Mouse (Mus musculus) neural tube, embryonic 15.5 days (tissue): ENCODE measurements around the gene Ppp2r5a. TPM values are rescaled to one million over a fixed set of nuclear protein-coding genes. Genes with fewer than 3 reads are reported as not detected.

Source experiments
- ATAC-seq: fragments of 200-750 bp; cut with Nextera tagmentation; 2 replicates; pipeline ENCODE4 v1.8.0; 2017; ENCODE audit warnings: mild to moderate bottlenecking, moderate TSS enrichment, moderate library complexity; ENCODE audit not compliant: low FRiP score
- H3K27ac ChIP-seq: fragments of 300-500 bp; sonication (generic); replicated peaks from 2 replicates; pipeline ENCODE4 v1.5.1; 2015; ENCODE audit warnings: mild to moderate bottlenecking, inconsistent platforms
- H3K27me3 ChIP-seq: fragments of 300-500 bp; sonication (generic); replicated peaks from 2 replicates; pipeline ENCODE4 v1.6.1; 2015; ENCODE audit warnings: inconsistent platforms
- H3K36me3 ChIP-seq: fragments of 300-500 bp; sonication (generic); 2 replicates; pipeline ENCODE4 v1.6.1; 2015; ENCODE audit warnings: inconsistent platforms
- H3K4me1 ChIP-seq: fragments of 300-500 bp; sonication (generic); 2 replicates; pipeline ENCODE4 v1.6.1; 2015; ENCODE audit warnings: inconsistent platforms
- H3K4me2 ChIP-seq: fragments of 300-500 bp; sonication (generic); 2 replicates; pipeline ENCODE4 v1.6.1; 2015; ENCODE audit warnings: inconsistent platforms, mild to moderate bottlenecking, moderate library complexity
- H3K4me3 ChIP-seq: fragments of 300-500 bp; sonication (generic); replicated peaks from 2 replicates; pipeline ENCODE4 v1.5.1; 2015; ENCODE audit warnings: mild to moderate bottlenecking, inconsistent platforms
- H3K9ac ChIP-seq: fragments of 300-500 bp; sonication (generic); replicated peaks from 2 replicates; pipeline ENCODE4 v1.6.1; 2015; ENCODE audit warnings: mild to moderate bottlenecking, inconsistent platforms
- H3K9me3 ChIP-seq: fragments of 300-500 bp; sonication (generic); replicated peaks from 2 replicates; pipeline ENCODE4 v1.6.1; 2016; ENCODE audit warnings: inconsistent platforms
- WGBS: fragments of 180-500 bp; shearing (Covaris S2); methylation state at CpG from one replicate; pipeline ENCODE4 v1.1.7; 2015; ENCODE audit warnings: mixed read lengths; 5-methylcytosine and 5-hydroxymethylcytosine counted together
- polyA plus RNA-seq: library from polyadenylated mRNA; unstranded; fragments of >200 nt; fragmentation: Nextera tagmentation; extraction: Ambion mirVana; gene quantifications from 2 replicates; pipeline ENCODE4 v1.2.1, GENCODE M21; 2015

Ppp2r5a gene
- polyA plus RNA-seq, 1 experiment from 2014 or later: 8.7 TPM

DNA sequence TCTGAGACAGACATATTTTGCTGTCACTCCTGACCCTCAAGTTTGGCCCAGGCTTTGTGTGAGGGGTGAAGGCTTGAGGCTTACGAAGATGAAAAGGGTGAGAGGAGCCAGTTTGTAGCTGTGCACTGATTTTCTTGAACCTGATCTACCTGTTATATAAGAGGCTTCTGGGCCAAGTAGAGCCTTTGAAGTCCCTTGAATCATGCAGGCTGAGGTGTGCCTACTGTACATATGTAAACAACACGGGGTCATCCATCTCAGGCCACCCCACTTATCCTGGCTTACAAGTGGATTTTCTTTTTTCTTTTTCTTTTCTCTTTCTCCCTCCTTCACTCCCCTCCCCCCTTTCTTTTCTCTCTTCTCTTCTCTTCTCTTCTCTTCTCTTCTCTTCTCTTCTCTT, 54.5 kb downstream of the Ppp2r5a start:
- 95% methylated on average over 2 of the region's 2 CpGs for WGBS
- Histone ChIP-seq H3K9me3 (no peaks in the 10 kb centered on the region), H3K4me2 (no peak overlapping the region), H3K4me3 (no peak overlapping the region), H3K36me3 (peaks cover 75% of the 10 kb centered on the region), H3K27me3 (no peaks in the 10 kb centered on the region), H3K9ac (no peak overlapping the region), H3K4me1 (no peaks in the 10 kb centered on the region), H3K27ac (no peak overlapping the region)
- no peak for ATAC-seq

GRCm38 (mm10) chr1:191347602-191348001, 55.5 kb downstream of the Ppp2r5a start:
- no peak overlapping the region for H3K4me2 ChIP-seq
- H3K9ac ChIP-seq: no peak overlapping the region
- 96% methylated on average over 8 of the region's 8 CpGs for WGBS
- H3K4me3 ChIP-seq: no peak overlapping the region
- no peak overlapping the region for H3K27ac ChIP-seq
- H3K4me1 ChIP-seq: no peaks in the 10 kb centered on the region
- H3K36me3 ChIP-seq: peaks cover 78% of the 10 kb centered on the region
- no peaks in the 10 kb centered on the region for H3K27me3 ChIP-seq
- ATAC-seq: no peak
- H3K9me3 ChIP-seq: no peaks in the 10 kb centered on the region

DNA sequence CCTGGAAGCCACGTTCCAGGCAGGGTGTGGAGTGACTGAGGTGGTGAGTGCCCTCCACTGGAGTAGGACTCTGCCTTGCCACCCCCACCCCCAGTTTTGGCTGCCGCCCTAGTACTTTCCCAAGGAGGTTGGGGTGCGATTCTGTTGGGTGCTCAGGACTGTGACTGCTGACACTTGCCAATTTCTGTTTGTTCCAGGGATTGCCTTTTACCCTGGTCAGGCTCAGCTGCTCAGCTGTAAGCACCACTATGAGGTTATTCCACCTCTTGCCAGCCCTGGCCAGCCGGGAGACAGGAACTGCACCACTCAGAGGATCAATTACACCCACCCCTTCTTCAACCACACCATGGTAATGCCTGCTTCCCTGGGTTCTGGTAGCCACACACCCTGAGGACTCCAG, 62.5 kb downstream of the Ppp2r5a start:
- Histone ChIP-seq H3K4me3 (no peak overlapping the region), H3K36me3 (peaks cover 79% of the 10 kb centered on the region), H3K27ac (no peak overlapping the region), H3K4me2 (no peak overlapping the region), H3K27me3 (no peaks in the 10 kb centered on the region), H3K9ac (no peak overlapping the region), H3K4me1 (no peaks in the 10 kb centered on the region), H3K9me3 (no peaks in the 10 kb centered on the region)
- 93% methylated on average over 4 of the region's 4 CpGs for WGBS
- no peak for ATAC-seq

DNA sequence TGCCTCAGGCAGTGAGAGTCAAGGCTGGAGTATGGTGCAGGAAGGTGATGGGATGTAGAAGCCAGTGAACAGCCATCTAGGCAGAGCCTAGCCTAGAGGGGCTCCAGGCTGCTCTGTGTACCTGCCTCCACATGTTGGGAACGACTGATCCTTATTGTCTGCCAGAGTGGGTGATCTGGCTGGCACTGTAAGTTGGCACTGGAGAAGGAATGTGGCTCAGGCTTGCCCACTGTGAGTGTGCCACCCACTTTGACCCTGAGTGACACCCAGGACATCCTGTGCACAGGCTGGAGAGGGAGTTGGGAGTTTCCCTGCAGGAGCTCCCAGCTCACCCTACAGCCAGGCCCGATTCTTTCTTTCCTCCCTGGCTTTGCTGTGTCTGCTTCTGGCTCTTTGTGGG, 63.2 kb downstream of the Ppp2r5a start:
- no peaks in the 10 kb centered on the region for H3K27me3 ChIP-seq
- H3K27ac ChIP-seq: no peak overlapping the region
- 94% methylated on average over 2 of the region's 2 CpGs for WGBS
- H3K9ac ChIP-seq: no peak overlapping the region
- no peak overlapping the region for H3K4me2 ChIP-seq
- H3K36me3 ChIP-seq: peaks cover 74% of the 10 kb centered on the region
- no peak overlapping the region for H3K4me3 ChIP-seq
- no peak for ATAC-seq
- no peaks in the 10 kb centered on the region for H3K4me1 ChIP-seq
- no peaks in the 10 kb centered on the region for H3K9me3 ChIP-seq

DNA sequence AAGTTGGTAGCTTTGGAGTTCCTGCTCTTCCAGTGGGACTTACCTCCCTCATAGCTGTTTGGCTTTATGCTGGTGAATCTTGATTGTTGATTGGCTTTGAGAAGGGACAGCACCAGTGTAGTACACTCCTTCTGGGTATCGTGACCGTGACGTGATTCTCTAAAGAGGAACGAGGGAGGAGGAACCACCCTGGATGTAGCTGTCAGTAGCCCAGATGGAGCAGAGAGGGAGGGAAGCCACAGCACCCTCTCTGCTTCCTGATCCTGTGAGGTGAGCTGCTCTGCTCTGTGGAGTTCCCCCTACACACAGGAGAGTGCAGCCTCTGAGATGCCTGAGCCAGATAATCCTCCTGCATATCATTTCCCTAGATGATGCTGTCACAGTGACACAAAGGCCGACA, 68.6 kb downstream of the Ppp2r5a start:
- H3K4me3 ChIP-seq: no peak overlapping the region
- H3K4me1 ChIP-seq: peaks cover 5% of the 10 kb centered on the region
- no peak for ATAC-seq
- 87% methylated on average over 5 of the region's 5 CpGs for WGBS
- no peak overlapping the region for H3K4me2 ChIP-seq
- no peaks in the 10 kb centered on the region for H3K9me3 ChIP-seq
- H3K27ac ChIP-seq: no peak overlapping the region
- no peak overlapping the region for H3K9ac ChIP-seq
- no peaks in the 10 kb centered on the region for H3K27me3 ChIP-seq
- peaks cover 44% of the 10 kb centered on the region for H3K36me3 ChIP-seq

GRCm38 (mm10) chr1:191330356-191330755, 72.7 kb downstream of the Ppp2r5a start:
- Histone ChIP-seq H3K4me3 (no peak overlapping the region), H3K27ac (no peak overlapping the region), H3K9ac (no peak overlapping the region), H3K9me3 (no peaks in the 10 kb centered on the region), H3K36me3 (peaks cover 20% of the 10 kb centered on the region), H3K27me3 (no peaks in the 10 kb centered on the region), H3K4me1 (peaks cover 35% of the 10 kb centered on the region), H3K4me2 (no peak overlapping the region)
- ATAC-seq: no peak
- 83% methylated on average over 4 of the region's 4 CpGs for WGBS

DNA sequence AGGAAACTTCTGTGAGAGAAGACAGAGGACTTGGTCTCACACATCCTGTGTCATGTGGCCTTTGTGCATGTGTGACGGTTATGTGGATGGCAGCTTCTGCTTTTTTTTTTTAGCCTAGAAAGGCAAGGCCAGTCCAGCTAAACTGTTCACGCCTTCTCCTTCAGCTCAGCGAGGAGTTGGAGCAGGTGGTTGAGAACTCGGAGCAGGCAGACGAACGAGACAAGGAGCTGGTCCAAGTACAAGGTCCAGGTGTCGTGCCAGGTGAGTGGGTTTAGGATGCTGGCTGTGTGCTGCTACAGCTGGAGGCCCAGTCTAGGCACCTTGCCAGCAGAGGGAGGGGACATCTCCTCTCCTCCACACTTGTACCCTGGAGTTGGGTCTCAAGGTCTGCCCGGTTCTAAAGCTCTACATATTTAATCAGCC, 75.0 kb downstream of the Ppp2r5a start:
- H3K4me2 ChIP-seq: peak overlapping the region; percentile 83
- 66% methylated on average over 8 of the region's 8 CpGs for WGBS
- H3K9ac ChIP-seq: 0 out of 2 replicates have a peak overlapping the region, but pooled peaks have one; percentile 17
- H3K4me3 ChIP-seq: no peak overlapping the region
- H3K27ac ChIP-seq: no peak overlapping the region
- ATAC-seq: no peak
- H3K4me1 ChIP-seq: peaks cover 35% of the 10 kb centered on the region
- H3K9me3 ChIP-seq: no peaks in the 10 kb centered on the region
- H3K36me3 ChIP-seq: peaks cover 3% of the 10 kb centered on the region; the same call in 1 of the 2 replicates
- H3K27me3 ChIP-seq: no peaks in the 10 kb centered on the region

- 81% methylated on average over 8 of the region's 8 CpGs for WGBS
- H3K9ac ChIP-seq: peak overlapping the region; percentile 92; the same call in 1 of the 2 replicates
- H3K4me2 ChIP-seq: peak overlapping the region; percentile 83
- H3K36me3 ChIP-seq: 0 out of 2 replicates have a peak, but pooled peaks cover 3% of the 10 kb centered on the region
- H3K9me3 ChIP-seq: no peaks in the 10 kb centered on the region
- no peak for ATAC-seq
- peaks cover 35% of the 10 kb centered on the region for H3K4me1 ChIP-seq
- no peaks in the 10 kb centered on the region for H3K27me3 ChIP-seq
- peak overlapping the region; percentile 93; the same call in 1 of the 2 replicates for H3K4me3 ChIP-seq
- H3K27ac ChIP-seq: no peak overlapping the region
These were observed 75.8 kb downstream of the Ppp2r5a start for GRCm38 (mm10) chr1:191327258-191327657.

DNA sequence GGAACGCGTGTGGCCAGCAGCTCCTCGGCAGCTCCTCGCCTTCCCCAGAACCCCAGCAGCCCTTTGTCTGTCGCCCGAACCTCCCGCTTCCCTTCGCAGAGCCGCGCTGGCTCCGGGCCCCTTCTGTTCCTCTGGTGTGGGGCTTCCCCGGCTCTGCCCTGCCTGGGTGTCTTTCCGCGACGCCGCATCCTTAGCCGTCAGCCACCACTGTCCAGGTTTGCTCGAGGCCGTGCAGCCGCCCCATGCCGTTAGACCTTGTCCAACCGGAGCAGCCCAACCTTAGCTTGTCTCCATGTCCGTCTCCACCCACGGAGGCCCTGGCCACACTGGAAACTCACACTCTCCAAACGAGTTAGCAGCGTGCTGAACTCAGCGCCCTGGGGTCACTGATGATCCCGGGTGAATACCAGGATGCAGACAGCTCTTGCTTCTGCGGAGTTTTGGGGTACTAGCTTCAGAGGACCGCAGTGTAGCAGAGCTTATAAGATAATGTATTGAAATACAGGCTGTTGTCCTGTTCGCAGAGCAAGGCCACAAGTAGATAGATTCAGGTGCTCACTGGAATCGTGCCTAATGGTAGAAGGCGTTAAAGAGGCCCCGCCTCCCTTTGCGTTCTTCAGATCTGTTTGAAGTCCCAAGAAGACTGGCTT, 76.7 kb downstream of the Ppp2r5a start:
- WGBS: under 1% methylated on average over 32 of the region's 35 CpGs
- H3K27me3 ChIP-seq: no peaks in the 10 kb centered on the region

GRCm38 (mm10) chr1:191325726-191326232, 77.3 kb downstream of the Ppp2r5a start, which contains the start of gene Tmem206:
Tmem206 (plus strand) TSS chr1:191325912.
- Histone ChIP-seq H3K36me3 (no peaks in the 10 kb centered on the region), H3K4me1 (peaks cover 35% of the 10 kb centered on the region), H3K27me3 (no peaks in the 10 kb centered on the region), H3K9ac (peak within 1 kb of the TSS; percentile 92), H3K9me3 (no peaks in the 10 kb centered on the region), H3K4me3 (peak within 1 kb of the TSS; percentile 93), H3K4me2 (peak within 1 kb of the TSS; percentile 83), H3K27ac (peak within 1 kb of the TSS; percentile 88)
- under 1% methylated on average over 42 of the region's 42 CpGs for WGBS
- ATAC-seq: peak; percentile 95

More for the DNA sequence above, 76.7 kb downstream of the Ppp2r5a start:
- ATAC-seq: peak; percentile 77
- Histone ChIP-seq H3K4me3 (peak overlapping the region; percentile 93), H3K9ac (peak overlapping the region; percentile 92), H3K4me2 (peak overlapping the region; percentile 83), H3K36me3 (no peaks in the 10 kb centered on the region), H3K9me3 (no peaks in the 10 kb centered on the region), H3K4me1 (peaks cover 35% of the 10 kb centered on the region), H3K27ac (peak overlapping the region; percentile 88)

DNA sequence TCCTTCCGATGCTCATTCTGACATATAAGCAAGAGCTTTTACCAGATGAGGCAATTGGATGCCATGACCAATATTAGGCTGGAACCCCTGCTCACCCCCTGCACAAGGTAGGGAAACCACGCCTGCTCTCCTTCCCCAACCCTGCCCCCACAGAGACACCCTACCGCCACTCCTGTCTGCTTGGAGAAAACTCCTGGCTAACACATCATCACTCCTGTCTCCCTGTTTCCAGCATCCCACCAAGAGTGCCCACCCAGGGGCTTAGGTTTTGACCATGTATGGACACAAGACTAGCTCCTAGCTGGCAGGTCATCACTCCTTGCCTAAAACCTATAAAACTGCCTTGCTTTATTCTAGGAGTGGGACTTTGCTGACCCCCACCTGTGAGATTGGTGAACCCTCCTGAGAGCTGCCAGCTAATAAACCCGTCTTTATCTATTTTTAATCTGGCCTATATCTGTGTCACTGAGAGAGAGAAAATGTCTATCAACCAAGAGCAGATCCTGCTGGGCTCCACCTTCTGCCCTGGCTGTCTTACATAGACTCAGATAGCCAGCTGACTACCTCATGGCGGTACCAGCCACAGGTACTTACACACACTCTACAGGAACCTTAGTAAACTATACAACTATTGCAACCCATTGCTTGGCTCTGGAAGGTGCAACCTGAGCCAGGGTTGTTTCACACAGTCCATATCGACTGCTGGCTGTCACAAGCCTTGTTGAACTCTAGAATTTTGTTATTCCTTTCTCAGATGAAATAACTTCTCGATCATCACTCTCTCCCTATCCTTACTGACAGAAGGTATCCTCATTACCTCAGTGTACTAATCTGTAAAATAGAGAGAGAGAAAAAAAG, 78.1 kb downstream of the Ppp2r5a start:
- Histone ChIP-seq H3K27ac (peak overlapping the region; percentile 88), H3K4me3 (peak overlapping the region; percentile 93; the same call in 1 of the 2 replicates), H3K9me3 (no peaks in the 10 kb centered on the region), H3K27me3 (no peaks in the 10 kb centered on the region), H3K4me2 (peak overlapping the region; percentile 83), H3K9ac (no peak overlapping the region), H3K4me1 (peaks cover 33% of the 10 kb centered on the region), H3K36me3 (no peaks in the 10 kb centered on the region)
- WGBS: 82% methylated on average over 7 of the region's 7 CpGs
- peak; percentile 24 for ATAC-seq
